Mouse (Mus musculus): ENCODE results near the gene Srgap2. TPM values are rescaled to one million over a fixed set of nuclear protein-coding genes. Genes with fewer than 3 reads are reported as not detected.

Srgap2 gene
- polyA plus RNA-seq, 1 experiment from 2014 or later = 4.1 TPM

DNA sequence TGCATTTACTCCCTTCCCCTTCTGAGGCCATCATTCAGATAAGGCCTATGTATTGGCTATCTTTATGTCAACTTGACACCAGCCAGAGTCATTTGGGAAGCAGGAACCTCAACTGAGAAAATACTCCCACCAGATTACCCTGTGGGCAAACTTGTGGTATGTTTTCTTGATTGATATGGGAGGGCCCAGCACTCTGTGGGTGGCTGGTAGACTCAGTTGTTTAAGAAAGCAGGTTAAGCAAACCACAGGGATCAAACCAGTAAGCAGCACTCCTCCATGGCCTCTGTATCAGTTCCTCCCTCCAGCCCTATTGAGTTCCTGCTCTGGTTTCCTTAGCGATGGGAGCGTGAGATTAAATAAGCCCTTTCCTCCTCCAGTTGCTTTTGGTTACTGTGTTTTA lies 208.8 kb downstream of the Srgap2 start:
- H3K4me3 ChIP-seq (ENCODE audit: low read depth, low read length) = no peak overlapping the region
- peaks cover 40% of the 10 kb centered on the region for H3K36me3 ChIP-seq (replicated peaks; ENCODE audit: insufficient read depth, low read length)
- no peaks in the 10 kb centered on the region for H3K9me3 ChIP-seq (ENCODE audit: low read length)
- ATAC-seq (no peak), DNase-seq (no peak)
- 63% methylated on average over 2 of the region's 2 CpGs for WGBS (ENCODE audit: insufficient replicate concordance)
- no peak overlapping the region for H3K4me2 ChIP-seq (ENCODE audit: low read depth, low read length)
- no peak overlapping the region for H3K9ac ChIP-seq (replicated peaks)
- H3K4me1 ChIP-seq (ENCODE audit: insufficient read depth) = no peaks in the 10 kb centered on the region
- H3K27ac ChIP-seq (ENCODE audit: low read depth) = no peak overlapping the region
- no peak for TF ChIP-seq CTCF (IDR thresholded peaks at IDR 0.05; ENCODE audit: low read depth)
- no peak for TF ChIP-seq EP300 (IDR thresholded peaks at IDR 0.05; ENCODE audit: low read depth)
- H3K27me3 ChIP-seq (ENCODE audit: insufficient read depth, low read length) = no peaks in the 10 kb centered on the region

DNA sequence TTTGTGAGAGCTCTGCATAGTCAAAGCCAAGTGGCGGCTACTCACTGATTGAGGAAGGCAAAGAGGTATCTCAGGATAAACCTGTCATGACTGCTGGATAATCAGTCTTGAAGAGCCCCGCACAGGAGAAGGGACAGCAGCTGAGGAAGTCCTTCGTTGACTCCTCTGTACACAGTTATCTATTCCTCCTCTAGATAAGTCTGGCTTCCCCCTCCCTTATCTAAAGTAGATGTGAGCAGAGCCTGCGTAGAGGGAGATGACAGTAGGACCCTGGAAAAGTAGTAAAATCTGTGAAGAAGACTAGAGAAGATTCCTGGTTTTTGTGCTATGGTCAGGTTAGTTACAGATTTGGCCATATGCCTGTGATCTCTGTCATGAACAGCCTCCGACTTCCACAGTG lies 209.5 kb downstream of the Srgap2 start:
- no peak overlapping the region for H3K9ac ChIP-seq (replicated peaks)
- no peak for TF ChIP-seq EP300 (IDR thresholded peaks at IDR 0.05; ENCODE audit: low read depth)
- no peak for TF ChIP-seq CTCF (IDR thresholded peaks at IDR 0.05; ENCODE audit: low read depth)
- H3K4me1 ChIP-seq (ENCODE audit: insufficient read depth) = no peaks in the 10 kb centered on the region
- no peak overlapping the region for H3K4me2 ChIP-seq (ENCODE audit: low read depth, low read length)
- no peak overlapping the region for H3K4me3 ChIP-seq (ENCODE audit: low read depth, low read length)
- H3K27me3 ChIP-seq (ENCODE audit: insufficient read depth, low read length) = no peaks in the 10 kb centered on the region
- H3K27ac ChIP-seq (ENCODE audit: low read depth) = no peak overlapping the region
- ATAC-seq (no peak), DNase-seq (no peak)
- 53% methylated on average over 5 of the region's 5 CpGs for WGBS (ENCODE audit: insufficient replicate concordance)
- H3K9me3 ChIP-seq (ENCODE audit: low read length) = no peaks in the 10 kb centered on the region
- peaks cover 41% of the 10 kb centered on the region for H3K36me3 ChIP-seq (replicated peaks; ENCODE audit: insufficient read depth, low read length)

DNA sequence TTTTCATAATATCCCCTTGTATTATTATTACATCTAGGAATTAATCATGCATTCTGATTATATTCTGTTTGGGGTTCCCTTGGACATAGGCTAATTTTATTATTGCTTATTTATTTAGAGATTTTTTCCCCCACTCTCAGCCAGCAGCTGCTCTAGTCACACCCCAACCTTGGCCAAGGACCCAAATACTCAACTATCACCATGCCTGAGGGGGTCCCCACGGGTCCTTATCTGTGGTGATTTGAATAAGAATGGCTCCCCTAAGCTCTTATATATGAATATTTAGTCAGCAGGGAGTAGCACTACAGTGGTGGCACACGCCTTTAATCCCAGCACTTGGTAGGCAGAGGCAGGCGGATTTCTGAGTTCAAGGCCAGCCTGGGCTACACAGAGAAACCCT lies 215.9 kb downstream of the Srgap2 start:
- Histone ChIP-seq H3K4me2 (ENCODE audit: low read depth, low read length) (no peak overlapping the region), H3K27ac (ENCODE audit: low read depth) (no peak overlapping the region), H3K9ac (replicated peaks) (no peak overlapping the region), H3K27me3 (ENCODE audit: insufficient read depth, low read length) (no peaks in the 10 kb centered on the region), H3K36me3 (replicated peaks; ENCODE audit: insufficient read depth, low read length) (peaks cover 35% of the 10 kb centered on the region), H3K9me3 (ENCODE audit: low read length) (no peaks in the 10 kb centered on the region), H3K4me3 (ENCODE audit: low read depth, low read length) (no peak overlapping the region), H3K4me1 (ENCODE audit: insufficient read depth) (no peaks in the 10 kb centered on the region)
- DNase-seq = no peak
- no peak for TF ChIP-seq EP300 (IDR thresholded peaks at IDR 0.05; ENCODE audit: low read depth)
- TF ChIP-seq CTCF (IDR thresholded peaks at IDR 0.05; ENCODE audit: low read depth) = no peak
- 76% methylated on average over 3 of the region's 3 CpGs for WGBS (ENCODE audit: insufficient replicate concordance)
- ATAC-seq = no peak

DNA sequence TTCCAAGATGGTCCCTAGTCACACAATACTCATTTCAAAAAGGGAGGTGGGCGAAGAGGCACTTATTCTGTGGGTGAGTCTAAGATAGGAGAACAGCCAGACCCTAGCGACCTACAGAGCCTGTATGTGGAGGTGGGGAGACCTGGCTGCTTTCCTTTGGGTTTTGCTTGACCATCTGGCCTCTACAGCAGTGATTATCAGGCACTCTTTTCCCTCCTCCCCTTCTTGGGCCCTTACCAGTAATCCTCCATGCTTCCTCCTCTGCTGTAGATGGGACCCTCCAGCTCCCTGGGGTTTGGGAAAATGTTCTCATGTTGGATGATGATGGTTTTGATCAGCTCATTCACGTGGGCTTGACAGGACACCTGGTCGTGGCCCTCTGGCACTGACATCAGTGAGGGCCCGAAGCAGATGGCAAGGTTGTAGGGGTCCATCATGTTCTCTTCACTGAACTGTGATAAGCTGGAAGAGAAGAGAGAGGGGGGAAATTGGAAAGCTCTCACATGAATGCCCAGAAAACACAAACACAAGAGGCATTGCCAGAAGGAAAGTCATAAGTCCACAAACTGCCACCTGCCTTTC lies 216.8 kb downstream of the Srgap2 start:
- Histone ChIP-seq H3K9me3 (ENCODE audit: low read length) (no peaks in the 10 kb centered on the region), H3K4me2 (ENCODE audit: low read depth, low read length) (no peak overlapping the region), H3K36me3 (replicated peaks; ENCODE audit: insufficient read depth, low read length) (peaks cover 26% of the 10 kb centered on the region), H3K4me3 (ENCODE audit: low read depth, low read length) (no peak overlapping the region), H3K27ac (ENCODE audit: low read depth) (no peak overlapping the region), H3K9ac (replicated peaks) (no peak overlapping the region), H3K4me1 (ENCODE audit: insufficient read depth) (no peaks in the 10 kb centered on the region), H3K27me3 (ENCODE audit: insufficient read depth, low read length) (no peaks in the 10 kb centered on the region)
- DNase-seq (no peak), ATAC-seq (no peak)
- WGBS (ENCODE audit: insufficient replicate concordance) = 84% methylated on average over 5 of the region's 5 CpGs
- no peak for TF ChIP-seq CTCF (IDR thresholded peaks at IDR 0.05; ENCODE audit: low read depth)
- no peak for TF ChIP-seq EP300 (IDR thresholded peaks at IDR 0.05; ENCODE audit: low read depth)

DNA sequence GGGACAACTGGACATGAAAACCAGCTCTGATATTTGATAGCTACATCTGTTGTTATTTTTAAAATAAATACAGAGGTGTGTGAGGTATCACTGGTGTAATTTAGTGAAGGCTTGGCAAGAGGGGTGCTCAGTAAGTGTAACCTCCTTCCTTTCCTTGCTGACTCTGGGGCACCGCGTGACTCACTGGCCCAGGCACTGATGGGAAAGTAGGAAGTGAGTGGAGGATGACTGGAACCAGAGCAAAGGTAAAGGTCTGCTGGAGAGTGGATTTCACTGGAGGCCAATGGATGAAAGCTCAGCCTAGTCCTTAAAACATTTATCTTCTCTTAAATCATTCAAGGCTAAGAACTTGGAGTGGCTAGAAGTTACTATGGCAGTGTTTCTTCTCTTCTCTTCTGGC lies 226.4 kb downstream of the Srgap2 start:
- no peak for DNase-seq
- H3K9me3 ChIP-seq (ENCODE audit: low read length) = no peaks in the 10 kb centered on the region
- H3K36me3 ChIP-seq (replicated peaks; ENCODE audit: insufficient read depth, low read length) = peaks cover 18% of the 10 kb centered on the region
- ATAC-seq = no peak
- no peak overlapping the region for H3K9ac ChIP-seq (replicated peaks)
- no peak overlapping the region for H3K27ac ChIP-seq (ENCODE audit: low read depth)
- H3K27me3 ChIP-seq (ENCODE audit: insufficient read depth, low read length) = no peaks in the 10 kb centered on the region
- 89% methylated on average over 2 of the region's 2 CpGs for WGBS (ENCODE audit: insufficient replicate concordance)
- no peak overlapping the region for H3K4me2 ChIP-seq (ENCODE audit: low read depth, low read length)
- no peaks in the 10 kb centered on the region for H3K4me1 ChIP-seq (ENCODE audit: insufficient read depth)
- H3K4me3 ChIP-seq (ENCODE audit: low read depth, low read length) = no peak overlapping the region
- TF ChIP-seq CTCF (IDR thresholded peaks at IDR 0.05; ENCODE audit: low read depth) = no peak

DNA sequence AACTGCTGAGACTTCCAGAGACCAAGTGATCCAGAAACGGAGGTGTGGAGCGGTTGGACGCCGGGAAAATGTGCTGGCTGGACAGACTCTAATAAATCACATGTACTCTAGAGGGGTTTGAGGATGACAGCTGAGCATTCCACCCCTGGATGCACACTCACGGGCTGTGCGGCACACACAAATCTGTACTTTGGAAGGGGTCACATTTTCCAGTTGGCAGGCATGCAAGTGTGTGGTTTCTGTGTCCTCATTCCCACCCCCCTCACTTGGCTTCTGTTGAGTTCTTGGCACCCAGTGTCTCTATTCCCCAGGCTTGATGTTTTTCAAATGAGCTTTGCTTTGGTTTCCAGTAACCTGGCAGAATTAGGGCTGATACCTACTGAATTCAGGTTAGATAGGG lies 227.4 kb downstream of the Srgap2 start:
- 93% methylated on average over 6 of the region's 6 CpGs for WGBS (ENCODE audit: insufficient replicate concordance)
- peaks cover 23% of the 10 kb centered on the region for H3K36me3 ChIP-seq (replicated peaks; ENCODE audit: insufficient read depth, low read length)
- DNase-seq (no peak), ATAC-seq (no peak)
- TF ChIP-seq CTCF (IDR thresholded peaks at IDR 0.05; ENCODE audit: low read depth) = no peak
- TF ChIP-seq EP300 (IDR thresholded peaks at IDR 0.05; ENCODE audit: low read depth) = no peak
- no peaks in the 10 kb centered on the region for H3K27me3 ChIP-seq (ENCODE audit: insufficient read depth, low read length)
- H3K4me3 ChIP-seq (ENCODE audit: low read depth, low read length) = no peak overlapping the region
- H3K4me1 ChIP-seq (ENCODE audit: insufficient read depth) = no peaks in the 10 kb centered on the region
- H3K9ac ChIP-seq (replicated peaks) = no peak overlapping the region
- no peak overlapping the region for H3K27ac ChIP-seq (ENCODE audit: low read depth)
- H3K9me3 ChIP-seq (ENCODE audit: low read length) = no peaks in the 10 kb centered on the region
- H3K4me2 ChIP-seq (ENCODE audit: low read depth, low read length) = no peak overlapping the region

DNA sequence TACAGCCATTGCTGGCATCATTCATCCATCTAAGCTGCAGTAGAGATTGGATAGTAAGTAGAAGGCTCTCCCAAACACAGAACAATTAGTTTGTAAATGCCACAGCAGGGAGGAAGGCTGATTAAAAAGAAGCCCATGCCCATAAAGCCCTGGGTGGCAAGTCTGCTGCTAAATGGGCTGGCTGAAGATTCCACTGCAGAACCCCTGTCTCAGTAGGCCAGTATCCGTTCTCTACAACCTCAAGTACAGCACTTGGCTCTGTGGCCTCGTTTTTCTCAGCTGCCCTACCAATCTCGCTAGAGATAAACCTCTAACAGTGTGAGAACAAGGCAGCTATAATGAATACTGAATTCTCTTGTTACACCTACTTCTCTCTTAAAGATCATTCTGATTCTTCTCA lies 227.9 kb downstream of the Srgap2 start:
- ATAC-seq (no peak), DNase-seq (no peak)
- Histone ChIP-seq H3K4me3 (ENCODE audit: low read depth, low read length) (no peak overlapping the region), H3K27me3 (ENCODE audit: insufficient read depth, low read length) (no peaks in the 10 kb centered on the region), H3K4me1 (ENCODE audit: insufficient read depth) (no peaks in the 10 kb centered on the region), H3K9me3 (ENCODE audit: low read length) (no peaks in the 10 kb centered on the region), H3K27ac (ENCODE audit: low read depth) (no peak overlapping the region), H3K4me2 (ENCODE audit: low read depth, low read length) (no peak overlapping the region), H3K9ac (replicated peaks) (no peak overlapping the region), H3K36me3 (replicated peaks; ENCODE audit: insufficient read depth, low read length) (peaks cover 24% of the 10 kb centered on the region)
- no peak for TF ChIP-seq CTCF (IDR thresholded peaks at IDR 0.05; ENCODE audit: low read depth)
- TF ChIP-seq EP300 (IDR thresholded peaks at IDR 0.05; ENCODE audit: low read depth) = no peak
- WGBS (ENCODE audit: insufficient replicate concordance) = 75% methylated on average over 3 of the region's 3 CpGs

All from liver, postnatal 0 days (tissue).